Mouse (Mus musculus): ENCODE measurements around the gene Mink1.

The Mink1 gene

DNA sequence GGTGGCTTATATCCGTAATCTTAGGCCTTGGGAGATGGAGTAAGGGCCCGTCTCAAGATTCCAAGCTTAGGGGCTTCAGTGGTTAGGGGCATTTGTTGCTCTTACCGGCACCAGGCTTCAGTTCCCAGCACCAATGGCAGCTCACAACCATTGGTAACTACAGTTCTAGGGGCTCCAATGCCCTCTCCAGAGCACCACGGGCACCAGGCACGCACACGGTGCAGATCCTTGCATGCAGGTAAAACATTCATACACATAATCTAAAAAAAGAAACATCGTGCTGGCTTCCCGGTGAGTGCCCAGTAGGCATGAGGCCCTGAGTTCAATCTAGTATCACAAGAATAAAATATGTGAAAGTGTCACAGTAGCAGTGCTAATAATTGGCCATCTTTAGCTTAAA lies 100.4 kb downstream of the Mink1 start:
- in situ Hi-C loops (cut with MboI, MseI): loop anchor here (10.0 to 25.0 kb wide), 3 partner anchors 748 to 1576 kb away; partner anchors contain the start of genes Gps2 (in 1 of the 2), Per1 (in 1 of the 2) and Vamp2 (in 1 of the 2)

DNA sequence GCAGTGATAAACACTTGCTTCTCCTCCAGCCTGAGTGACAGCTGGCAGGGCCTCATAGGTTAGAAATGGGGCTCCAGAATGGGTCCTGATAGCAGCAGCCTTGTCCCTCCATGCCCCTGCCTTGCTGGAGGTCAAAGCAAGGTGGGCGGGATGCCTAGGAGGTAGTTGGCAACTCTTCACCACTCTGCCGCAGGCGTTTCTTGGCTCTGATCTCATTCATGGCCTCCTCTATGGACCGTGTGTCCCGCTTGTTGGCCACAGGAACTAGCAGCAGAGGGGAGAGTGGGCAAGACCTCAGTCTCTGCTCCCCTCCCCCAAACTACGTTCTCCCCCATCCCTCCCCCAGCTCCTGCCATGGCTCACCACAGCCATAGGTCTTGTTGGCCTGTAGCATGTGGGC lies 101.3 kb downstream of the Mink1 start:
- in situ Hi-C loops (cut with MboI, MseI): loop anchor here (10.0 to 25.0 kb wide), 3 partner anchors 749 to 1577 kb away; partner anchors contain the start of genes Gps2 (in 1 of the 2), Per1 (in 1 of the 2) and Vamp2 (in 1 of the 2)
